Mouse (Mus musculus): ENCODE measurements around the gene Mus81. TPM values are rescaled to one million over a fixed set of nuclear protein-coding genes. Genes with fewer than 3 reads are reported as not detected.

The Mus81 gene
- polyA plus RNA-seq, 3 experiments from 2014 or later: 34.4 to 61.6 (median 36.6) TPM

- ATAC-seq: no peak
Measured at GRCm38 (mm10) chr19:5466916-5467500, 21.2 kb downstream of the Mus81 start.

GRCm38 (mm10) chr19:5465037-5465436 is 23.2 kb downstream of the Mus81 start:
- ATAC-seq: no peak

GRCm38 (mm10) chr19:5463791-5464562 is 24.2 kb downstream of the Mus81 start:
- no peak for ATAC-seq

- no peak for ATAC-seq
Measured at GRCm38 (mm10) chr19:5463212-5463611, 25.0 kb downstream of the Mus81 start.

GRCm38 (mm10) chr19:5461411-5461810 is 26.8 kb downstream of the Mus81 start:
- ATAC-seq: no peak

- peak; percentile 60 for ATAC-seq
Measured at GRCm38 (mm10) chr19:5460465-5460911, 27.7 kb downstream of the Mus81 start, which contains the start of gene Fibp. Fibp (plus strand) TSS chr19:5460615.

GRCm38 (mm10) chr19:5459896-5460295 is 28.3 kb downstream of the Mus81 start:
- ATAC-seq: no peak

GRCm38 (mm10) chr19:5459019-5459418 is 29.2 kb downstream of the Mus81 start:
- ATAC-seq: no peak

GRCm38 (mm10) chr19:5457746-5458442 is 30.3 kb downstream of the Mus81 start, which contains the start of gene Ccdc85b:
Ccdc85b (minus strand) TSS chr19:5457894.
- peak; percentile 7 for ATAC-seq

- peak; percentile 90 for ATAC-seq
Measured at GRCm38 (mm10) chr19:5456922-5457745, 31.1 kb downstream of the Mus81 start.

- no peak for ATAC-seq
Measured at GRCm38 (mm10) chr19:5456241-5456921, 31.8 kb downstream of the Mus81 start.

- no peak for ATAC-seq
Measured at GRCm38 (mm10) chr19:5455568-5455967, 32.6 kb downstream of the Mus81 start.

- ATAC-seq: no peak
Measured at GRCm38 (mm10) chr19:5455037-5455436, 33.2 kb downstream of the Mus81 start.

GRCm38 (mm10) chr19:5451766-5452165 is 36.4 kb downstream of the Mus81 start:
- no peak for ATAC-seq

GRCm38 (mm10) chr19:5449673-5450072 is 38.5 kb downstream of the Mus81 start:
- ATAC-seq: no peak

- ATAC-seq: no peak
Measured at GRCm38 (mm10) chr19:5448354-5449150, 39.6 kb downstream of the Mus81 start.

GRCm38 (mm10) chr19:5447515-5448353 is 40.5 kb downstream of the Mus81 start, which contains the start of gene Fosl1:
Fosl1 (plus strand) TSS chr19:5447547.
- peak; percentile 92 for ATAC-seq

GRCm38 (mm10) chr19:5445747-5446146 is 42.5 kb downstream of the Mus81 start:
- ATAC-seq: no peak

- no peak for ATAC-seq
Measured at GRCm38 (mm10) chr19:5444954-5445353, 43.2 kb downstream of the Mus81 start.

GRCm38 (mm10) chr19:5444371-5444908 is 43.8 kb downstream of the Mus81 start:
- no peak for ATAC-seq

All from inflammation-experienced regulatory T-cells, adult 6 months (primary cell).